Mouse (Mus musculus): Measurements from ENCODE around the gene Tbx3.
A peak's percentile ranks its signal among the peaks of the same experiment; 100 is the strongest.

Gene Tbx3

DNA sequence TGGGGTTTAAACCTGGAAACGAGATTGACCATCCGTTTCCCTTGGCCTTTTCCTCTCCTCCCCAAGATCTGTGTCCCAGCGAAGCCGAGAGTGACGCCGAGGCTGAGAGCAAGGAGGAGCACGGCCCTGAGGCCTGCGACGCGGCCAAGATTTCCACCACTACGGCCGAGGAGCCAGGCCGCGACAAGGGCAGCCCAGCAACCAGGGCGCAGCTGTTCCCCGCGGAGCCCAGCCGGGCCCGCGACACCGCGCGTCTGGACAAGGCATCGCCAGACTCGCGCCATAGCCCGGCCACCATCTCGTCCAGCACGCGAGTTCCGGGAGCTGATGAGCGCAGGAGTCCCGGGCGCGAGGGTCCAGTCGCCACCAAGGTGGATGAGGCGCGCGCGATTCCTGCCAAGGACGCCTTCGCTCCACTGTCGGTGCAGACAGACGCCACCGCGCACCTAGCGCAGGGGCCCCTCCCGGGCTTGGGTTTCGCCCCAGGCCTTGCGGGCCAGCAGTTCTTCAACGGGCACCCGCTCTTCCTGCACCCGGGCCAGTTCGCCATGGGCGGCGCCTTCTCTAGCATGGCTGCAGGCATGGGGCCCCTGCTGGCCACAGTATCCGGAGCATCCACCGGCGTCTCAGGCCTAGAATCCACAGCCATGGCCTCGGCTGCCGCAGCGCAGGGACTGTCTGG is 10.0 kb downstream of the Tbx3 start:
- DNase-seq = peak; percentile 70

DNA sequence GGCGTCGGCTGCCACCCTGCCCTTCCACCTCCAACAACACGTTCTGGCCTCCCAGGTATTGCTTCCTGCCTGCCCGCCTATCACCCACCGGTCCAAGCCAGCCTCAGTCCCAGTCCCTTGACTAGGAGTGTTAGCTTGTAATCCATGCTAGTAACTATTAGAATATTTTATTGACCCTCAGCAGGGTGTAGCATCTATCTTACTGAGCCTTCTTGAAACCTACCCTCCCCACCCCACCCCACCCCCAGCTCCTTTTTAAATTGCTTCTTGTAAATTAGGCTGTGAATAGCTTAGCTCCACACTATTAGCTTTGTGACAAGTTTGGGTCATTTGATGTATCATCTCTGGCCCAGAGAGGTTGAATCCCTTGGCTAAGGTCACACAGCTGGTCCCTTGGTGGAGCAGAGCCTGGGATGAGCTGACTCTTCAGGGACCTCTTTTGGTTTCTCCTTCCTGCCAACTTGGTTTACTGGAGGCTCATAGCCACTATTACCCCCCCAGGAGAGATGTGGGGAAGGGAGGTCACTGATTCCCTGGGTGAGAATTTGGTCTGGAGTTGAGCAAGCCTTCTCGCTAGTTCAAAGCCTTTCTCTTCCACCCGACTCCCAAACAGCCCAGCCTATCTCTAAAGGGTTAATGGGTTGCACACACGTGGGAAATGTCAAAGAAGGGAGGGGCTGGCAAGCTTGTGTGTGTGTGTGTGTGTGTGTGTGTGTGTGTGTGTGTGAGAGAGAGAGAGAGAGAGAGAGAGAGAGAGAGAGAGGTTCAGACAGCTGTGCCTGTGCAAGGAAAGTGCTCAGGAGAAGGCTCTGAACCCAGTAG is 10.8 kb downstream of the Tbx3 start:
- peak; percentile 52 for DNase-seq

DNA sequence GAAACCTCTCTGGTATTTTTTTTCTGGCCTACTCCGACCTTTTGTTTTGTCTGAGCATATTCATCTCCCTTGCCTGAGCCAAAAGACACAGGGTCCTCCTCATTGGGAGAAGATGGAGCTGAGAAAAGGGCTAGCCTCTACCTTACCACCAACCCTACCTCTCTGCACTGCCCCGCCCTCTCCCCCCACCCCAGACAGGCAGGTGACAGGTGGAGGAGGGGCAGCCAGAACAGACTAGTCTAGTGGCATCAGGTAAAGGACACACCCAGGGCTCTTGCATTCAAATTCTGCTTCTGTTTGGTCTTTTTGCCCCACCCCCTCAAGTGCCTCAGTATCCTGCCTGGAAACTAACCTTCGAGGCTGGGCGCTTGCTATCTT is 11.4 kb downstream of the Tbx3 start:
- no peak for DNase-seq

DNA sequence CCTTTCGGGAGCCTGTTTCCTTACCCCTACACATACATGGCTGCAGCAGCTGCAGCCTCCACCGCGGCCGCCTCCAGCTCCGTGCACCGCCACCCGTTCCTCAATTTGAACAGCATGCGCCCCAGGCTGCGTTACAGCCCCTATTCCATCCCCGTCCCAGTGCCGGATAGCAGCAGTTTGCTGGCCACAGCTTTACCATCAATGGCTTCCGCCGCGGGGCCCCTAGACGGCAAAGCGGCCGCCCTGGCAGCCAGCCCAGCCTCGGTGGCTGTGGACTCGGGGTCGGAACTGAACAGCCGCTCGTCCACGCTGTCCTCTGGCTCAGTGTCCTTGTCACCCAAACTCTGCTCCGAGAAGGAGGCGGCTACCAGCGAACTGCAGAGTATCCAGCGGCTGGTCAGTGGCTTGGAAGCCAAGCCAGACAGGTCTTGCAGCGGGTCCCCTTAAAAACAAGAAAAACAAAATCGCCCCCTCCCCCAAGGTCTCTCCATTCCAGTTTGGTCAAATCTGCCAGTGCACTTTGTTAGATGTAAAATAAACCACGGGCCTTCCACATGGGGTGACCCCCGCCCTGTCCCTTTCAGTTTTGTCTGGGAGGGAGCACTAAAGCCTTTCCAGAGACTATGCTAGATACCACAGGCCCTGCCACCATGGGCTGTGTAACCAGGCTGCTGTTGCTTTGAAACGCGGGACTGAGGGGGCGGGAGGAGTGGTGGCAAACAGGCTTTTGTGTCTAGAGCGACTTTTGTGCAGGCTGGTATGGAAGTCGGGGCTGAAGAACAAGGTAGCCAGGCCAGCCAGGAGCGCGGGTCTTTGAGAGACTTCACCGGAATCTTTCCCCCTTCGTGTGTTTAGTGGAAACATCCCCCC is 12.4 kb downstream of the Tbx3 start:
- peak; percentile 69 for DNase-seq

DNA sequence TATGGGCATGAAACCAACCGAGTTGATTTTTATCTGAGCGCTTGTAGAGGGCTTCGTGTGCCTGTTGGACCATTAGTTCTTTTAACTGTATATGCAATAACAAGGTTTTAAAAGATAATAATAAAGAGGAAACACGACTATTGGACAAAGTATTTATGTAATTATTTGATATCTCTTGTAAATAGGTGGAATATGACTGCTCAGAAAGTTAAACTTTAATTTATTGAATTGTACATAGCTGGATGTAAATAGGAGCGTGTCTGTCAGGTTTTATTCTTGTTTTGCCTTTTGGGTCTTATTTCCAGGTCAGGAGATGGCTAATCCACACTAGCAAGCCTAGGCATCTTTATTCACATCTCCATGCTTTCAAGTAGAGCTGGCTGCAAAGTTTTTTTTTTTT is 13.4 kb downstream of the Tbx3 start:
- no peak for DNase-seq

DNA sequence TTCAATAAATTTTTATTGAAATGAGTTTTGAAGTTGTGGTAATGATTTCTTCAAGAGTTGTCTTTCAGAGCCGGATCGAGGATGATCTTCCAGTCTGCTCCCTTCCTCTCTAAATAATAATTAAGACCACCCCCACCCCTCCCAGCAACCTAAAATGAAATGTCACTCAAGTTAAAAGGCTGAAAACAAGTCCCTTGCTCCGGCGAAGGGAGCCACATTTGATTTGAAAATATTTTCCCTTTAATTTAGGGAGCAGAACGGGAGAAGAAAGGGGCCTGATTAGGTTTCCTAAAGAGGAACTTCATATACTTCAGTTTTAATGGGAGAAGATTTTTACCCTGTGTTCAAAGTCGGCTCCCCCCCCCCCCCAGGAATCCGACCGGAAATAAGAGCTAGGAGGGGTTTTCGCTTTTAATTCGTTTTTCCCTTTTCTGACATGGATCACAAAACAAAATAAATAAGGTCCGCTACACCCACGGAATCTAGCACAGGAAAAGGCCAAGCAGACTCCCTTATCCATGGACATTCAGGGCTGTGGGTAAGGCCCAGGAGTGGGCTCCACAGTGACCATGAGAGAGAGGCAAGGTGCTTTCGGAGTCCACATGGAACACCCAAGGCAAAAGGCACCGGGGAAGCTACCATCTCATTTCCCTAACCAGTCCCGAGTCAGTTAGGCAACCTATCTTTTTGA is 14.4 kb downstream of the Tbx3 start:
- DNase-seq = peak; percentile 50

DNA sequence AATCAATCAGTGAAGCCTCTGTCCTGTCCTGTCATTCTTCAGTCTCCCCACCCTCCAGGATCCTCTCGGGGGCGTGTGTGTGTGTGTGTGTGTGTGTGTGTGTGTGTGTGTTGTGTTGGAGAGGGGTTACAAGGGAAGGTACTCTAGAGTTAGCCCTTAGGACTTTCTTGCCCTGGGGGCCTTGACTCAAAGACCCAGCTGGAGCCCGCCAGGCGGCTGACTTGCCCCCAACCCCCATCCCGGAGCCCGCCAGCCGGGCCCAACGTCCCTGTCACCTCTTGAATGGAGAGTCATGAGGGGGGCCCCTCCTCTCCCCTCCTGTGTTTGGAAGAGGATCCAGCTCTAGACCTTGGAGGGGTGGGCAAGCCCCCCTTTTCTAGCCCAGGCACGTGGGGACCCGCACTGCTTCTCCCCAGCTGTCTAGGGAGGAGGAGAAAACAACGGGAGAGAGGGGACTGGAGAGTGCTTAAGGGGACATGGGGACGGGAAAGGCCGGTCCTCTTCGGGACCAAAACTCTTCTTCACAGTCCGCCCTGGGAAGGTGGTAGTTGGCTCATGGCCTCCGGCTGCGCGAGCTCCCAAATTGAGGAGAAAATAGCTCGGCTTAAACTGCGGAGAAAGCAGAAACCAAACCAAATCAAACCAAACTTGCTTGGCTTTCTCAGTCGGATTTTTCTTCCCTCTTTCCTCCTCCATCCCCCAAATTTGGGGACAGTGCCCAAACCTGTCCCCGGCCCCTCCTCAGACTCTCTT is 15.2 kb downstream of the Tbx3 start:
- peak; percentile 73 for DNase-seq

DNA sequence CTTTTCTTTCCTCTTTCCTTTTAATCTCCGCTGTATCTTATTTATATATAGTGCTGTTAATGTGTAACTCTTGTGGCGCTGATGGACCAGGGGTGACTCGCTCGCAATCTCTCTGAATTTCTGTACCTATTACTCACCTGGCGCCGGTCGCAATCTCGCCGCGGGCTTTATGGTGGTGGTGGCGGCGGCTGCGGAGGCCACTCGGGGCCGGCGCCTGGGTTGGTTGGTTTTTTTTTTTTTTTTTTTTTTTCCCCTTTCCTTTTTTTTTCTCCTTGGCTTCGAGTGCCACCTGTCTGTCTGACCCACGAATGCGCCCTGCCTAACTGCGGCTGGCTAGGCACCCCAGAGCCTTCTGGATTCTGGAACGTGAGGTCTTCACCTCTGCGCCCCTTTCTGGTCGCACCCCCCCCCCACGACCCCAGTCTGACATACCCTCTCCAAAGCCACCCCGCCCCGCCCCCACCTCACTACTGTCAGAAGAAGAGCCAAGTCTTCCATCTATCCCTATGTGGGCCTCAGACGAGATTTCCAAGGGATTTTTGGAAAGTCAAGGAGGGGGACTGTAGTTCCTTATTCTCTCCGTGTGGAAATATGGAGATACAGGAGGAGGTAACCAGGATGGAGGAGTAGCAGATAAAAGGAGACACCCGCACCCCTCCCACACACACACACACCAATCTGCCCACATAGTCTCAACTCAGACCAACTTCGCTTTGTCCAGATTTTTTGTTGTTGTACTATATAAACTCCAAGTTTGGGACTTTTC is 15.9 kb downstream of the Tbx3 start:
- DNase-seq = peak; percentile 76

DNA sequence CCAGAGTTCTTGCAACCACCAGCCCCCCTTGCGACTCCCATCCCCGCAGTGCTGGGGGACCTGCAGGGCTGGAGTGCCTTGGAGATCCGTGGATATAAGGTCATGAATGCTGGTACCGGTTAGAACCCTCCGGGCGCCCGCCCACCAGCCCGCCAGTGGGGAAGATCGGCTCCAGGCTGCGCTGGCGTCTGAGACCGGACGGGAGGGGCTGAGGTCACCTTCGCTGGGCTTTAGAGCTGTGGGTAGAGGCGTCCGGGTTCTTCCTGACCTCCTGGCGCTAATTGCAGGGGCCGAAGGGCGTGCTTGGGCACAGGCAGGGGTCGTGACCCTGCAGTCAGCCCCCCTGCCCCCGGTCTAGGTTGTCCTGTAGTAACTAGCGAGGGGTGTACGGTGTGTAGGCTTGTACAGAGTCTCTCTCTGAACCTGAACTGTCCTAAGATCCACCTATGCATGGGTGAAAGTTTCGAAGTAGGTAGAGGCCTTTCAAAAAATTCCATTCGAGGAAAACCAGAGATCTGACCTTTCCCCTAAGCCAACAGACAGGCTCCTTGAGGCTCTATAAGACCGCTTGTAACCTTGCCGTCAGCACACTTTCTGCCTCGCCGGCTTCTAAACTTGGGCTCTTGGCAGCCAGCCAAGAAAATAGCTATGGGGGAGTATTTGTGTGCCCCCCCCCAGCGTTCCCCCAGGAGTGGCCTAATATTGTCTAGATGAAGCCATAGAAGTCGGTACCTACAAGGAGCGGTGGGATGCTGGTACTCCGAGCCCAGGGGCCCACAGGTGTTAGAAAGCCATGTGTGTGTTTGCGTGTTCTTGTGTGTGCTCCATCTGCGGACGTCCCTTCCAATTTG is 16.8 kb downstream of the Tbx3 start:
- DNase-seq = peak; percentile 63

DNA sequence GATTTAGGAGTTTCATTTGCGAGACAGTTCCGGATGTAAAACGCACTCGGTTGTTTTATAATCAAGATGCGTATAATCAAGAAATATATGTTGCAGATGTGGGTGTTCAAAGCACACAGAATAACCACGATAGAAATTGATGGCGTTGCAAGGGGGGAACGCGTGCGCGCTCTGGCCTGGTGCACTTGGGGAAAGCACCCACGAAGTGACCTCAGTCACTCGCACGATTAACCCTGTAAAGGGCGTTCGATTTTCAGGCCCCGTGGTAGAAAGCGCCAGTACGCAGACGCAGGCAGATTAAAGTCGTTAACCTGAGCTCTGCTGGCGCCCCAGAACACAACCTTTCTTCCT is 17.4 kb downstream of the Tbx3 start:
- DNase-seq = no peak

DNA sequence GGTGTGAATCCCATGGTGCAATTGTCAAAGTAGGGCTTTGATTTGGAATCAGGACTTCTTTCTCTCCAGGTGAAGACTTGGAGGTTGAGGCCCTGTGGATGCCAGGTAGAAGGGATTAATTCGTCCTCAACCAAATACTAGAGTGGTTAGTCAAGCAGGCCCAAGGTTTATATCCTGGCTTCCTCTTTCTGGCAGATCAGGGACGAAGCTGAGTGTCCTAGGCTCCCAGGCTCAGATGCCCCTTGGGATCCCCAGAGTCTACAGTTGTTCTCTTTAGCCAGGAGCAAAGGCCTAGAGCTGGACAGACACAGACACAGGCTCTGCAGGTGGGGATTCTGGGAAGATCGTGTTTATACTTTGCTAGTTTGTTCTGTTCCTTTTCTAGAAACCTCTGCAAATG is 17.8 kb downstream of the Tbx3 start:
- no peak for DNase-seq

DNA sequence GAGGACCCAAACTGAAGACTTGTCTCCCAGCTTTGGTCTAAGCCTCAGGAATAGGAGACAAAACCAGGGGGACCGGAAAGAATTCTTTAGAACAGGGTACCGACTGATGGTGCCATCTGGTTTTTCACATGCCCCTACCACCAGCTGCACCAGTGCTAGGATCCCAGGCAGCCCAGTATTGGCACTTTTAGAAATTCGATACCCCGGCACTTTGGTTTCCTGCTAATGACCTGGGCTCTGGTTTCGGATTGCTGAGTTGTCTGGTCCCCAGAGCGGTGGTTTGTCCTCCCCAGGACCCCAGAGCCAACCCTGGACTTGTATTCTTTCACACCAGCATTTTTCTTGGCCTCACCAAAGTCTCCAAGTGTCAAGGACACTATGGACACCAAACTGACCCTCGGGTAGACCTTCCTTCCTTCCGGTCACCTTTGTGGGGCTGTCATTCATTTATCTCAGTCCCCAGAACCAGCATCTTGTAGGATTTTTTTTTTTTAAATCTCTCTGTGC is 18.5 kb downstream of the Tbx3 start:
- no peak for DNase-seq

DNA sequence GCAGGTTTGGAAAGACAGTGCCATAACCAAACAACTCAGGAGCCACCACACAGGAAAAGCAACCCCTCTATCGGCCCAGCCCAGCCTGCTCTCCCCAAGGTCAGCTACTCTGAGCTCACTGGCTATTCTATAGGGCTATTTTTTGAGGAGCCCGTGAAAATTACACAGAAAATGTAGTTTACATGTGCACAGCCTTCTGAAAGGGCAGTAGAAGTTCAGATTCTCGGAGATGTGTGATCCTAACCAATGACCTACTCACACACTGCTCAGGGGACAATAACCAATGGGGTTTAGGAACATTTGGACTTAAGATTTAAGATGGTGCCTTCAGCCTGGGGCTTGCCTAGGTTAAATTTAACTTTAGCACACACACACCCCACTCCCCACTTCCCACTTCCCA is 19.0 kb downstream of the Tbx3 start:
- no peak for DNase-seq

DNA sequence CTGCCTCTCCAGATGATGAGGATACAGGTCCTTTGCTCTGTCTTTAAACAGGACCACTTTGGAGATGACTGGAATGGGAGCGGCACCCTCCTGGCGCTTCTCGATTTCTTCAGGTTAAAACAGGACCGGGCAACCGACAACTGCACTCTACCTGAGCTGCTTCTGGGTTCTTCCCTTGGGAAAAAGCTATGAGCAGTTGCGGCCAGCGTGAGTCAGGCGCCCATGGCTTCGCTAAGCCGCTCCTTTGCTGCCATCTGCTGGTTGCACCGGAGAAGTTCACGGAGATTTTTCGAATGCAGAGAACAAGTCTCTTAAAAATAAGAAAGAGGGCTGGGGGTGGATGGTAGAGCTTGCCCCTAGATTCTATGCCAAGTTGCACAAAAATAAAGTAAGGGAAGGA is 20.6 kb downstream of the Tbx3 start:
- peak; percentile 84 for DNase-seq

DNA sequence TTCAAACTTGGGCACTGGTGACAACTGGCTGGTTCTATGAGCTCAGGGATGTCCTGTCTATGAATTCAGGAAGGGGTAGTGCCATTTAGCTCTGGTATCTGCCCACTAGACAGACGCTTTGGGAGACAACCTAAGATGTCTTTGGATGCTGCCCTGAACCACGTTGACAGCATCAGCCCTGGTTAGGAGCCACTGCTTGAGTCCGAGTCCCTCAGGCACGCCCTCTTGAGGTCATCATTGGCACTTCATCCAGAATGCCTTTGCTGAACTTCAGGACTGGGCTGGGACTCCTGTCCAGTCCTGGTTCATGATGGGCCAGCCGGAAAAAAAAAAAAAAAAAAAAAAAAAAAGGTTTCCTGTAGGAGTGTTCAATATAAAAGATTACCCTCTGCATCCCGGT is 22.0 kb downstream of the Tbx3 start:
- no peak for DNase-seq

DNA sequence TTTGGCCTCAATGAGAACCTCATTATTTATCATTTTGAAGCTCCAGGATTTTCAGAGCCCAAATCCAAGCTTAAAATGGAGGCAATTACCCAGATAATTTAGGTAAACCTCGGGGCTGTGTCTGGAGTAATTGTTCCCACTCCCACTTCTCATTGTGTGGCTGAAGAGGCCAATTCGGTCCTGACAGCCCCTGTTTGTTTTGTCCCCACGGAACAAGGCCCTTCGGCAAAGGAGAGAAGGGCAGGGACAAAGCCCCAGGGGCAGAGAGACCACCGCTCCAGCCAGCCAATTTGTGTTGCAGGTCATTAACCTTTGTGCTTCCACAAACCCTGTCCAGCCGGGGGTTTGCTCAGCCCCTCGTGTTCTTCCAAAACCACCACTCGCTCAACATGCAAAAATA is 24.4 kb downstream of the Tbx3 start:
- DNase-seq = peak; percentile 62

DNA sequence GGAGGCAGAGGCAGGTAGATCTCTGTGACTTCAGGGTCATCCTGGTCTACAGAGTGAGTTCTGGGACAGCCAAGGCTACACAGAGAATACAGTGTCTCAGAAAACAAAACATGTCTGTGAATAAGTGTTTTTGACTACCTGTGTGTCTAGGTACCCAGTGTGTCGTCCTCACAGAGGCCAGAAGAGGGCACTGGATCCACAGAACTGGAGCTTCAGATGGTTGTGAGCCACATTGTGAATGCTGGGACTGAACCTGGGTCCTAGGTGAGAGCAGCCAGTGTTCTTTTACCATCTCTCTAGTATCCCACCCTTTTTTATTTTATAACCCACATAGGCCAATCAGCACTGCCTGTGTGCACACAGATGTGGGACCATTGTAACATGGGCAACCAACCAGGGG is 32.6 kb downstream of the Tbx3 start:
- DNase-seq = no peak

DNA sequence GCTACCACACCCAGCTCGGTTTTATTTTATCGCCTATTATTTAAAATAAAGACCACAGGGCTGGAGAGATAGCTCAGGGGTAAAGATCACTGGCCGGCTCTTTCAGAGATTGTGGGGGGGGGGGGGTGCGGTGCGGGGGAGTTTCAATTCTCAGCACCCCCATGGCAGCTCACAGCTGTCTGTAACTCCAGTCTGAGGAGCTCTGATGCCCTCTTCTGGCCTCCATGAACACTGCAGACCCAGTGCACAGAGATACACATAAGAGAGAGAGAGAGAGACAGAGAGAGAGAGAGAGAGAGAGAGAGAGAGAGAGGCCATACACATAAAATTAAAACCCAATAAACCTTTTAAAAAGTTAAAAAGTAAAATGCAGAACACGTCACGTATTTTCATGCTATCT is 34.4 kb downstream of the Tbx3 start:
- DNase-seq = no peak

DNA sequence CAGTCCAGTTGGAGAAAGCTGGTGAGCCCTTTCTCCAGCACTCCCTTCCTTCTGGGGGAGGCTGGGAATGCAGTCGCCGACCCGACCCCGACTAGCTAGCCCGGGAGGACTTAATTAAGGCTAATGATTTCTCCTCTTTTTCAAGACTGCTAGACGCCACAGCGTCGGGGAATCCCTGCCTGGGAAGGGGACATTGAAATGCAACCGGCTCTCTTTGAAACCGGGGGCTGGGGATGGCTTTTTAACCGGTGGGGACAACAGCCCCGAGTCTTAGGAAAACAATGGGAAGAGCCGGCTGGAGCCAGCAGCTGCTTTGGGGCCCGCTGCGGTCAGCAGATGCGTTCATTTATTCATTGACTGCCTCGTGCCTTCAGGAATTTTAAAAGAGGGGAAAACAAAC is 36.0 kb downstream of the Tbx3 start:
- DNase-seq = peak; percentile 77

DNA sequence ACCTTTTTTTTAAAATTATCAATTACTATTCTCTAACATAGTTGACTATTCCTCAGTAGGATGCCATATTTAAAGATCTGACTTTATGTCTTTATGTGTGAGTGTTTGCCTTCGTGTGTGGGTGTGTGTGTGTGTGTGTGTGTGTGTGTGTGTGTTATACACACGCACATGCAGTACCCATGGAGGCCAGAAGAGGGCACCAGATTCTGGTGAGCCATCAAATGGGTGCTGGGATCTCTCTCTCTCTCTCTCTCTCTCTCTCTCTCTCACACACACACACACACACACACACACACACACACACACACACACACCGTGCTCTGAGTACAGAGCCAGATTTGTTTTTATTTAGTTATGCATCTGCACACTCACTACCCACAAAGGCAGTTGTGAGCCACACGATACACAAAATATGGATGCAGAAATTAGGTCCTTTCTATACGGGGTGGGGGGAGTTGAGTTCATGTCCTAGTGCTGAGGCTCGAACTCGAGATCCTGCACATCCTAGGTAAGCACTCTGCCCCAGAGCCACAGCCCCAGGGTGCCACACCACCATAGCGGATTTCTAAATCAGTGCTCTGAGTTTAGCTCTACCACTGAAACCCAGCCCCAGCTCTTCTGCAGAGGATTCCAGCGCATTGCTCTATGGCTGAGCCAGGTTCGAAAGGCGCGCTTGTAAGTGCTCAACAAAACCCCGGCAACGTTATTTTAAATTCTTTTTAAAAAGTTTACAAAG is 38.5 kb downstream of the Tbx3 start:
- DNase-seq = no peak

Measured in retina, postnatal 1 day (tissue).